Mouse (Mus musculus) forebrain, embryonic 15.5 days (tissue): ENCODE data around the gene Chaf1b. TPM values are rescaled to one million over a fixed set of nuclear protein-coding genes. Genes with fewer than 3 reads are reported as not detected.

Experiments
- ATAC-seq: fragments of 200-750 bp; cut with Nextera tagmentation; replicated peaks from 2 replicates; pipeline ENCODE4 v1.8.0; 2017; ENCODE audit warnings: mild to moderate bottlenecking, moderate TSS enrichment, moderate library complexity
- H3K27ac ChIP-seq: fragments of 300-500 bp; sonication (generic); replicated peaks from 2 replicates; pipeline ENCODE4 v1.5.1; 2015; ENCODE audit warnings: mild to moderate bottlenecking, inconsistent platforms
- H3K27me3 ChIP-seq: fragments of 300-500 bp; sonication (generic); 2 replicates; pipeline ENCODE4 v1.6.1; 2015; ENCODE audit warnings: inconsistent platforms
- H3K36me3 ChIP-seq: fragments of 300-500 bp; sonication (generic); 2 replicates; pipeline ENCODE4 v1.6.1; 2015; ENCODE audit warnings: mild to moderate bottlenecking, inconsistent platforms
- H3K4me1 ChIP-seq: fragments of 300-500 bp; sonication (generic); 2 replicates; pipeline ENCODE4 v1.6.1; 2015; ENCODE audit warnings: inconsistent platforms
- H3K4me2 ChIP-seq: fragments of 300-500 bp; sonication (generic); replicated peaks from 2 replicates; pipeline ENCODE4 v1.6.1; 2015; ENCODE audit warnings: mild to moderate bottlenecking, inconsistent platforms
- H3K4me3 ChIP-seq: fragments of 300-500 bp; sonication (generic); 2 replicates; pipeline ENCODE4 v1.5.1; 2015; ENCODE audit warnings: mild to moderate bottlenecking, inconsistent platforms
- H3K9ac ChIP-seq: fragments of 300-500 bp; sonication (generic); replicated peaks from 2 replicates; pipeline ENCODE4 v1.6.1; 2015; ENCODE audit warnings: mild to moderate bottlenecking, inconsistent platforms
- H3K9me3 ChIP-seq: fragments of 300-500 bp; sonication (generic); 2 replicates; pipeline ENCODE4 v1.6.1; 2016; ENCODE audit warnings: inconsistent platforms
- WGBS: fragments of 180-500 bp; shearing (Covaris S2); methylation state at CpG from one replicate; pipeline ENCODE4 v1.1.7; 2015; ENCODE audit warnings: mixed read lengths; 5-methylcytosine and 5-hydroxymethylcytosine counted together
- polyA plus RNA-seq: library from polyadenylated mRNA; unstranded; fragments of >200 nt; fragmentation: Nextera tagmentation; extraction: Ambion mirVana; gene quantifications from 2 replicates; pipeline ENCODE4 v1.2.1, GENCODE M21; 2015

Gene Chaf1b
- polyA plus RNA-seq, 1 experiment from 2014 or later: 42.0 TPM

DNA sequence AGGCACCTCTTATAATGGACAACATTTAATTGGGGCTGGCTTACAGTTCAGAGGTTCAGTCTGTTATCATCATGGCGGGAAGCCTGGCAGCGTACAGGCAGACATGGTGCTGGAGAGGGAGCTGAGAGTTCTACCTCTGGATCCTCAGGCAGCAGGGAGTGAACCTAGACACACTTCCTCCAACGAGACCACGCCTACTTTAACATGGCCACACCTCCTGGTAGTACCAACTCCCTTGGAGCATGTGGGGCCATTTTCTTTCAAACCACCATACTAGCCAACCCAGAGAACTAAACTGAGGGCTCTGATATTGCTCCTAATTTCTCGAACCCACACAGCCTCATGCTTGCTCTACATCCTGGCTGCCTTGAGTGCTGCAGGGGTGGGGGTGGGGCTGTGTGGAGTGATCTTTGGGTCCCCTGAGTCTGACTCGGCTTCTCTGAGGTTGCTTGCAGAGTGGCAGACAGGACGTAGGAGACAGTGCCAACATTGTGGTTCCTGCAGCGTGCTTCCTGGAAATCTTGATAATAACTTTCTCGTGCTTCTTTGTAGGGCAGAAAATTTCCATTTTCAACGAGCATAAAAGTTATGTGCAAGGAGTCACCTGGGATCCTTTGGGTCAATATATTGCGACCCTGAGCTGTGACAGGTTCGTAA is 7.4 kb downstream of the Chaf1b start:
- H3K4me1 ChIP-seq: no peaks in the 10 kb centered on the region
- no peak overlapping the region for H3K4me2 ChIP-seq
- no peak overlapping the region for H3K4me3 ChIP-seq
- WGBS: 89% methylated on average over 12 of the region's 12 CpGs
- H3K9me3 ChIP-seq: no peaks in the 10 kb centered on the region
- H3K27ac ChIP-seq: no peak overlapping the region
- peaks cover 14% of the 10 kb centered on the region; the same call in 1 of the 2 replicates for H3K36me3 ChIP-seq
- H3K27me3 ChIP-seq: no peaks in the 10 kb centered on the region
- no peak overlapping the region for H3K9ac ChIP-seq
- ATAC-seq: no peak

DNA sequence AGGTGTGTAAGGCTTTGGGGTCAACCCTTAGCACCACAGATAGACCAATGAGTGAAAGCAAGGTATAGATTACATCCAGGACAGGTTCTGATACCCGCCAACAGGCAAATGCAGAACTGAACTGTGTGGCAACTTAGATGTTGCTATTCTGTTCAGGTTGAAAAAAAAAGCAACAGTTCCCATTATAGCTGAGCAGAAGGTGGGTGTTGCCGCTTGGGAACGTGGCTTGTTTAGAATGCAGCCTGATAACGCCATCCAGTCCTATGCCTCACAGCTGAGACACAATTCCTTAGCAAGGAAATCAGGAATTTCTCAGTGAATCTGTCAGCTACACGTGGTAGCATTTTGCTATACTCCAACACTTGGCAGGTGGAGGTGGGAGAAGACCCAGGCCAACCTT is 9.6 kb downstream of the Chaf1b start:
- peaks cover 14% of the 10 kb centered on the region; the same call in 1 of the 2 replicates for H3K36me3 ChIP-seq
- no peak overlapping the region for H3K27ac ChIP-seq
- H3K4me2 ChIP-seq: no peak overlapping the region
- H3K4me3 ChIP-seq: no peak overlapping the region
- 87% methylated on average over 5 of the region's 5 CpGs for WGBS
- no peak overlapping the region for H3K9ac ChIP-seq
- ATAC-seq: no peak
- H3K4me1 ChIP-seq: no peaks in the 10 kb centered on the region
- H3K27me3 ChIP-seq: no peaks in the 10 kb centered on the region
- no peaks in the 10 kb centered on the region for H3K9me3 ChIP-seq

DNA sequence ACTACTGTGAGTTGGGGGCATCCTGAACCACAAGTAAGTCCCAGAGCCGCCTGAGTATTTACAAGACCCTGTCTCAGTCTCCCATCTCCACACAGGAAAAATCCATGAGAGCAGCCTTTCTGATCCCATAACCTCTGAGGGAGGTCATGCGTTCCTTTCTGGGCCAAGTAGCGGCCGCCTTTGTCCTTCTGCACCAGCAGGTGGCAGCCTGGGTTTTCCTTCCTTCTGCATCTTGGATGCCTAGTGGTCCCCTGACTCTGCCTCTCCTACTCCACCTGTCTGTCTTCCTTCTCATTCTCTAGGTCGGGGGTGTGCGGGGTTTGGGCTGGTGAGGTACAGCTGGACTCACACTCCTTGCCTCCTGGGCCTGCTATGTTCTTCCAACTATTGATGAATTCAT is 19.3 kb downstream of the Chaf1b start:
- Histone ChIP-seq H3K9me3 (no peaks in the 10 kb centered on the region), H3K27me3 (no peaks in the 10 kb centered on the region), H3K4me3 (no peak overlapping the region), H3K4me2 (no peak overlapping the region), H3K27ac (no peak overlapping the region), H3K36me3 (peaks cover 12% of the 10 kb centered on the region; the same call in 1 of the 2 replicates), H3K4me1 (peaks cover 17% of the 10 kb centered on the region), H3K9ac (no peak overlapping the region)
- ATAC-seq: no peak
- 70% methylated on average over 6 of the region's 6 CpGs for WGBS

DNA sequence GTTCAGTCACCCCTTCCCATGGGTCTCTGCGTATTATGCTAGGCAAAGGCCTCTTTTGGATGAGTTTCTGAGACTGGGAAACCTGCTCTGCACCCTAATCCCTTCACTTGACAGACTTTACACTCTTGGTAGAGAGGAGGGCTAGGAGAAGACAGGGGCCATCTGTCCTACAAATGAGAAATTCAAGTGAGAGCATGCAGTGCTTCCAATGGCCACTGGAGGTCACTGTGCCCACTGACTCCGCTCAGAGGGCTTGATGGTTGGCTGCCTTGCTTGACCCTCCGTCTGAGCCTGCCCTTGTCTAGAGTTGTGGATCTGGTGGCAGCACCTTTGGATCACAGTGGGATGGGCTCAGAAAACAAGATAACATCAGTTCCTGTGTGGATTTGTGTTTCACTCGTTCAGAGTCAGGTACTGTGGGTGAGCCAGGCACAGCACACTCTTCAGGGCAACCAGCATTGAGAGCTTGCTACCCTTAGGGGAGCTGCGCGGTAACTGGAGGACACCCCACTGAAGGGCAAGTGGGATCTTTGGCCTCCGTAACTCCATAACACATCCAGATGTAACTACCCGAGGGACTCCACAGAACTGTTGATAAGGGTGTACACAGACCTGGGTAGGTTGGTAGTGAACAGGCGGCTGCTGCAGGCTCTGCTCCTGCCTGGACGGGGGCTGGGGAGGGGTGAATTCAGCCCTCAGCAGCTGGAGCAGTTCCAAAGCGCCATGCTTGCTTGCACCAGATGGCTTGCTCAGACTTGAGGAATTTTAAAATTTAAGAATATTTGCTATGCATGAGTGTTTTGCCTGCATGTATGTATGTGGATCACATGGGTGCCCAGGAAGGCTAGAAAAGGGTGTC is 22.7 kb downstream of the Chaf1b start:
- Histone ChIP-seq H3K9me3 (no peaks in the 10 kb centered on the region), H3K27me3 (no peaks in the 10 kb centered on the region), H3K4me1 (peaks cover 17% of the 10 kb centered on the region), H3K36me3 (peaks cover 3% of the 10 kb centered on the region; the same call in 1 of the 2 replicates), H3K4me3 (no peak overlapping the region), H3K9ac (no peak overlapping the region), H3K4me2 (no peak overlapping the region), H3K27ac (peak overlapping the region; percentile 82)
- ATAC-seq: peak; percentile 76
- 64% methylated on average over 11 of the region's 11 CpGs for WGBS

DNA sequence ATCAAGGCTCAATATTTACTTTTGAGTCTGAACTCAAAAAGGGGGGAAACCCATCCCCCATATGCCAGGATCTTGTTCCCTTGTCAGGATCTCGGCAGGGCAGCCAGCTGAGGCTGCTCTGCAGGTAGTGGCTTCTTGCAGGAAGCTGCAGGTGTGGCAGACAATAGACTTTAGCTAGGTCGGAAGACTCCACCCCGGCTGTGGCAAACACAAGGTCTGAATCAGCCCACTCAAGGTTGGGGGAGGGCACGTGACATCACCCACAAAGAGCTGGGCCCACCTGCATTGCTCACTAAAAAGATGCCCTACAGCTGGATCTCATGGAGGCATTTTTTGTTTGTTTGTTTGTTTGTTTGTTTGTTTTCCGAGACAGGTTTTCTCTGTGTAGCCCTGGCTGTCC is 24.1 kb downstream of the Chaf1b start:
- H3K4me2 ChIP-seq: no peak overlapping the region
- no peak for ATAC-seq
- H3K9me3 ChIP-seq: no peaks in the 10 kb centered on the region
- 76% methylated on average over 5 of the region's 5 CpGs for WGBS
- H3K4me1 ChIP-seq: peaks cover 17% of the 10 kb centered on the region
- no peaks in the 10 kb centered on the region for H3K27me3 ChIP-seq
- H3K4me3 ChIP-seq: no peak overlapping the region
- no peaks in the 10 kb centered on the region for H3K36me3 ChIP-seq
- H3K9ac ChIP-seq: no peak overlapping the region
- H3K27ac ChIP-seq: peak overlapping the region; percentile 82; the same call in 1 of the 2 replicates

DNA sequence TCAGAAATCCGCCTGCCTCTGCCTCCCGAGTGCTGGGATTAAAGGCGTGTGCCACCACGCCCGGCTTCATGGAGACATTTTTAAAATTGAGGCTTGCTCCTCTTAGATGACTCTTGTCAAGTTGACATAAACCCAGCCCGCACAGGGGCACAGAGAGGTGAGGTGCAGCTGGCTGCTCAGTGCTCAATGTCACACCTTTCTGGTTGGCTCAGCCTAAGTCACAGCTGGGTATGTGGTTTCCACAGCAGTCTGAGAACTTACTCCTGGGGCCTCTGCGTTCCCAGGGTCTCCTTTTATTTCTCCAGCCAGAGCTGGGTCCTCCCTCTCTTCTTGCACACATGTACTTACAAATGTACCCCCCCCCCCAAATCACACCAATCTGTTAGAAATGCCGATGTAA is 24.5 kb downstream of the Chaf1b start:
- no peak for ATAC-seq
- H3K27ac ChIP-seq: no peak overlapping the region
- no peaks in the 10 kb centered on the region for H3K36me3 ChIP-seq
- WGBS: 92% methylated on average over 8 of the region's 8 CpGs
- H3K4me2 ChIP-seq: no peak overlapping the region
- no peaks in the 10 kb centered on the region for H3K9me3 ChIP-seq
- H3K9ac ChIP-seq: no peak overlapping the region
- H3K4me3 ChIP-seq: no peak overlapping the region
- peaks cover 17% of the 10 kb centered on the region for H3K4me1 ChIP-seq
- no peaks in the 10 kb centered on the region for H3K27me3 ChIP-seq

DNA sequence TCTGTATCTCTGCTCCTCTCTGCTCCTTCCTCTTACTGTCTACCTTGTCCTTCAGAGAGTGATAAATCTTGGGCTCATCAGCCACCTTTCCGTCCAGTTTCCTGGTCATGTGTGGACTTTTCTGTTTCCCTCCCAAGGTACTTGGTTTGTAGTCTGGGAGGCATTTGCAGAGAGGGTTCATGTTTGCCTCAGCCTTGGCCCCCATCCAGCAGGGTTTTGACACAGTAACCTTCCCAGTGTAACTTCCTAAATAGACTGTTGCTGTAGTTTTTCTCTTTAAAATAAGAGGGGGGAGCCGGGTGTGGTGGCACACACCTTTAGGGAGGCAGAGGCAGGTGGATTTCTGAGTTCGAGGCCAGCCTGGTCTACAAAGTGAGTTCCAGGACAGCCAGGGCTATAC is 26.2 kb downstream of the Chaf1b start:
- no peaks in the 10 kb centered on the region for H3K36me3 ChIP-seq
- no peak overlapping the region for H3K9ac ChIP-seq
- WGBS: 94% methylated on average over 3 of the region's 3 CpGs

DNA sequence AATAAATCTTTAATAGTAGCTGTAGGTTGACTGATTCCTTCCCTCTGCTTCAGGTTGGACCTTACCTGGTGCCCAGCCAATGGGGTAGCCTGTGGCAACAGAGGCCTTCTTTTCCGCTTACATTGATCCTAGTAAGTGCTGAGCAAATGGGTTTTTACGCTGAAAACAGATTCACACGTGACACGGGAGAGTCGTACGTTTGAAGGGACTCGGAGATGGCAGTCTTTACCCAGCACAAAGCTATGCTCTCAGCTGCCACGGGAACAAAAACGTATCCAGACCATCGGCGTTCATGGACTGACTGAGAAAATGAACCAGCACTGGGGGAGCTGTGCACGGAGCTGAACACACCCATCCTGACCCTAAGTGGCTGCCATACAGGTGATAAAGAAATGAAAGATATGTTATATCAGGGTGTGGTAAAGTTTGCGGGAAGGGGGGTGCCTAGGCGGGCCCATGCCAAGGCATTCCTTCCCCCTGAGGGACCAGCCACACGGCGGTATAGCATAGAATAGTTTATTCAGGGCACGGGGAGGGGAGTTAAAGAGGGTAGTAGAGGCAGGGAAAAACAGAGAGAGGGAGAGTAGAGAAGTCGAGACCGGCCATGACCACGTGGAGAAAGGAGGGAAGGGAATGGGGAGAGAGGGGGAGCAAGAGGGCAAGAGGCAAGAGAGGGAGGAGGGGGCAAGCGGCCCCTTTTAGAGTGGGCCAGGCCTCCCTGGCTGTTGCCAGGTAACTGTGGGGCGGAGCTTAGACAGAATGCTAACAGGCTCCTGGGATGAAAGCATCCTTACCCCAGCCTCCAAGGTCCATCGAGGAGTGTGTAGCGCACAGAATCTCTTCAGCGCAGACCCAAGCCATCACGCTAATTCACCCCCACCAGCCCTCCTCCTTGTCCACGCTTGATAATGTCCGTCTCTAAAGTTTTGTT is 27.3 kb downstream of the Chaf1b start:
- Histone ChIP-seq H3K9me3 (no peaks in the 10 kb centered on the region), H3K4me3 (no peak overlapping the region), H3K9ac (no peak overlapping the region), H3K4me2 (no peak overlapping the region), H3K27ac (no peak overlapping the region), H3K27me3 (no peaks in the 10 kb centered on the region), H3K4me1 (peaks cover 14% of the 10 kb centered on the region), H3K36me3 (no peaks in the 10 kb centered on the region)
- ATAC-seq: no peak
- WGBS: 72% methylated on average over 28 of the region's 28 CpGs

More for the DNA sequence above, 26.2 kb downstream of the Chaf1b start:
- no peaks in the 10 kb centered on the region for H3K9me3 ChIP-seq
- no peak overlapping the region for H3K4me2 ChIP-seq
- ATAC-seq: no peak
- peaks cover 17% of the 10 kb centered on the region for H3K4me1 ChIP-seq
- no peak overlapping the region for H3K4me3 ChIP-seq
- H3K27ac ChIP-seq: no peak overlapping the region
- H3K27me3 ChIP-seq: no peaks in the 10 kb centered on the region

DNA sequence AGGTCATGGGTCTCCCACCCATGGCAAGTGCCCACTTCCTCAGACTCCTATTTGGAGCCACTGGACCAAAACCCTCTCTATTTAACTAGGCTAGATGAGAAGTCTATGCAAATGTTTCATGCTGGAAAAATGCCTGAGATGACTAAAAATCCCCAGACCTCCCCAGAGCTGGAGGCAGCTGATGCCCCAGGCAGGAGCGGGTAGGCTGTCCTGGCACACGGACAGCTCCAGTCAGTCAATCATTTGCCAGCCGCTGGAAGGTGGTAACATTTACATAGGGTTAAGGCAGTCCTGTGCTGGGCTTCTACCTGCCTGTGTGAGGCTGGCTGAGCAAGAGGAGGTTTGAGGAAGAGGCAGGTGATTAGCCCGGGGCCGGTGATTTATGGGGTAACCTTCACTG is 28.5 kb downstream of the Chaf1b start:
- Histone ChIP-seq H3K27me3 (no peaks in the 10 kb centered on the region), H3K36me3 (no peaks in the 10 kb centered on the region), H3K4me1 (peaks cover 4% of the 10 kb centered on the region; the same call in 1 of the 2 replicates), H3K9me3 (no peaks in the 10 kb centered on the region), H3K27ac (no peak overlapping the region), H3K4me2 (no peak overlapping the region), H3K4me3 (no peak overlapping the region), H3K9ac (no peak overlapping the region)
- no peak; the same call in 1 of the 2 replicates for ATAC-seq
- 76% methylated on average over 5 of the region's 5 CpGs for WGBS

DNA sequence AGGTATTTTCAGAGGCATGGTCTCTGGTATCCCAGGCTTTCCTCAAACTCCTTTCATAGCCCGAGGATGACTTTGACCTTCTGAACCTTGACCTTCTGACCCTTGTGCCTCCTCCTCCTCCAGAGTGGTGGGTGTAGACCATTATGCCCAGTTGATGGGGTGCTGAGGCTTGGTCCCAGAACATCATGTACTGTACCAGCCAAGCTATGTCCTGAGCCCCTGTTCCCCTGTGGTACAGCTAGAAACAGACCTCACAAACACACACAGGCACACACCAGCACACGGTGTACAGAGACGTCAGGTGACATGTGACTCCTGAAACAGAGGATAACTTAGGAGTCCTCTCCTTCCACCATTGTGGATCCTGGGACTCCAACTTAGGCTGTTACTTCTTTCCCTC is 29.1 kb downstream of the Chaf1b start:
- H3K27me3 ChIP-seq: no peaks in the 10 kb centered on the region
- H3K4me2 ChIP-seq: no peak overlapping the region
- H3K4me3 ChIP-seq: no peak overlapping the region
- ATAC-seq: no peak
- H3K9ac ChIP-seq: no peak overlapping the region
- H3K27ac ChIP-seq: no peak overlapping the region
- no peaks in the 10 kb centered on the region for H3K36me3 ChIP-seq
- H3K4me1 ChIP-seq: no peaks in the 10 kb centered on the region
- H3K9me3 ChIP-seq: no peaks in the 10 kb centered on the region
- 81% methylated on average over 3 of the region's 3 CpGs for WGBS

DNA sequence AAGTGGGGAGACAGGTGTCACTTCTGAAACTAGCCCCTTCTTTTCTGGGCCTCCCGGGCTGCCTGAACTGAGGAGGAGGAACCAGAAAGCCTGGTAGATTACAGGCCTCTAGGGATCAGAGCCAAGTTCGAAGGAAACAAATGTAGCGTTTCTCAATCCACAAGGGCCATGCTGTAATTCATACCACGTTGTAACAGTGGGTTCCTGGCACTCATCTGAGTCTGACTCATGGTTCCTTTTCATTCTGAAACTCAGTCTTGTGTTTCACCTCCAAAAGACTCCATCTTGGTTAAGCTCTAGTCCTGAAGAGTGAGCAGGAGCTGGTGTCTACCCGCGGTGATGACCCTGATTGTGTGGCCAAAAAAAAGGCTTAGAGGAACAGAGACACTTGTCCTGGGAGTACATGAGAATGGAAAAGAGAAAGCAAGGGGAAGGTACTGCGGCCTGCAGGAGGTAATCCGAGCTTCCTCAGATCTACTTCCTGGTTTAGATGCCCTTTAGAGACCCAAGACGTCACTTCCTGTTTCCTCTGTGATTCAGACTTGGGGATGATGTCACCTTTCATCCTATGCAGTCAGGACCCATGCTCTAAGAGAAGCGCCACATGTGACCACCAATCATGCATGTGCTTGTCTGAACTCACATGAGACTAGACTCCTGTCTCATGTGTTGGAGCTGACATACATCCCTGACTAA is 30.3 kb downstream of the Chaf1b start:
- Histone ChIP-seq H3K4me3 (no peak overlapping the region), H3K4me1 (no peaks in the 10 kb centered on the region), H3K36me3 (no peaks in the 10 kb centered on the region), H3K9me3 (no peaks in the 10 kb centered on the region), H3K9ac (no peak overlapping the region), H3K27ac (no peak overlapping the region), H3K4me2 (no peak overlapping the region), H3K27me3 (no peaks in the 10 kb centered on the region)
- ATAC-seq: no peak
- WGBS: 76% methylated on average over 10 of the region's 10 CpGs
